Mouse (Mus musculus): ENCODE measurements around the gene Npc1l1. TPM values are rescaled to one million over a fixed set of nuclear protein-coding genes. Genes with fewer than 3 reads are reported as not detected.
"Not testable (repeated sequence)": the region's sequence is repeated elsewhere in the genome, so short reads cannot be mapped to it uniquely, and the experiment has no call there.

Npc1l1 gene
- total RNA-seq (2015) (not detected in 2 replicates), total RNA-seq (2017) (not detected in 2 replicates)

GRCm38 (mm10) chr11:6230012-6230411 is at the start of gene Npc1l1:
Npc1l1 (minus strand) TSS chr11:6230143.
- ATAC-seq (ENCODE audit: poor library complexity, severe bottlenecking), result no peak

- ATAC-seq (ENCODE audit: poor library complexity, severe bottlenecking), result no peak
Observed at GRCm38 (mm10) chr11:6276466-6276865, 46.5 kb upstream of the Npc1l1 start.

GRCm38 (mm10) chr11:6275094-6275484 is 45.1 kb upstream of the Npc1l1 start:
- no peak for ATAC-seq (ENCODE audit: poor library complexity, severe bottlenecking)

- ATAC-seq (ENCODE audit: poor library complexity, severe bottlenecking), result peak; percentile 96
Observed at GRCm38 (mm10) chr11:6274387-6275093, 44.6 kb upstream of the Npc1l1 start, which contains the start of gene Tmed4. Tmed4 (minus strand) TSS chr11:6274870.

- ATAC-seq (ENCODE audit: poor library complexity, severe bottlenecking), result peak; percentile 43; the same call in 1 of the 2 replicates
Observed at GRCm38 (mm10) chr11:6273607-6274006, 43.7 kb upstream of the Npc1l1 start.

- peak; percentile 99 for ATAC-seq (ENCODE audit: poor library complexity, severe bottlenecking)
Observed at GRCm38 (mm10) chr11:6267320-6268254, 37.6 kb upstream of the Npc1l1 start, which contains the start of gene Ddx56. Ddx56 (minus strand) TSS chr11:6267772.

GRCm38 (mm10) chr11:6266621-6267020 is 36.7 kb upstream of the Npc1l1 start:
- ATAC-seq (ENCODE audit: poor library complexity, severe bottlenecking), result no peak

GRCm38 (mm10) chr11:6261434-6262082 is 31.6 kb upstream of the Npc1l1 start:
- peak; percentile 87 for ATAC-seq (ENCODE audit: poor library complexity, severe bottlenecking)

GRCm38 (mm10) chr11:6259413-6259812 is 29.5 kb upstream of the Npc1l1 start:
- ATAC-seq (ENCODE audit: poor library complexity, severe bottlenecking), result no peak

- ATAC-seq (ENCODE audit: poor library complexity, severe bottlenecking), result no peak
Observed at GRCm38 (mm10) chr11:6256490-6257072, 26.6 kb upstream of the Npc1l1 start.

- not testable (repeated sequence) for ATAC-seq (ENCODE audit: poor library complexity, severe bottlenecking)
Observed at GRCm38 (mm10) chr11:6254602-6255001, 24.7 kb upstream of the Npc1l1 start.

GRCm38 (mm10) chr11:6252824-6253223 is 22.9 kb upstream of the Npc1l1 start:
- no peak for ATAC-seq (ENCODE audit: poor library complexity, severe bottlenecking)

- no peak for ATAC-seq (ENCODE audit: poor library complexity, severe bottlenecking)
Observed at GRCm38 (mm10) chr11:6252248-6252647, 22.3 kb upstream of the Npc1l1 start.

- no peak for ATAC-seq (ENCODE audit: poor library complexity, severe bottlenecking)
Observed at GRCm38 (mm10) chr11:6244707-6245106, 14.8 kb upstream of the Npc1l1 start.

GRCm38 (mm10) chr11:6233025-6233424 is 3.1 kb upstream of the Npc1l1 start:
- ATAC-seq (ENCODE audit: poor library complexity, severe bottlenecking), result no peak

GRCm38 (mm10) chr11:6224541-6225229 is 5.3 kb downstream of the Npc1l1 start:
- ATAC-seq (ENCODE audit: poor library complexity, severe bottlenecking), result no peak

- no peak for ATAC-seq (ENCODE audit: poor library complexity, severe bottlenecking)
Observed at GRCm38 (mm10) chr11:6222187-6222586, 7.8 kb downstream of the Npc1l1 start.

GRCm38 (mm10) chr11:6219967-6220366 is 10.0 kb downstream of the Npc1l1 start:
- no peak for ATAC-seq (ENCODE audit: poor library complexity, severe bottlenecking)

GRCm38 (mm10) chr11:6218189-6218896 is 11.6 kb downstream of the Npc1l1 start:
- no peak for ATAC-seq (ENCODE audit: poor library complexity, severe bottlenecking)

All from megakaryocyte, adult 5-6 weeks (primary cell).